8 mouse cellular contexts compared by ENCODE assay signal in genomic region chr13:104817696-104818095, GRCm38 (mm10). TPM values are rescaled to one million over a fixed set of nuclear protein-coding genes. Genes with fewer than 3 reads are reported as not detected.
DNase-seq lines count a peak whose midpoint lies in the region; ATAC-seq lines count a peak whose summit lies in the region.

No protein-coding gene starts in this region.

- no peak for ATAC-seq in lung, embryonic 15.5 days (ENCODE audit: borderline replicate concordance, extremely low read depth, low FRiP score, low TSS enrichment)
- no peak for ATAC-seq in embryonic facial prominence, embryonic 13.5 days (ENCODE audit: insufficient number of reproducible peaks, insufficient read depth, low FRiP score, low TSS enrichment, low read depth)
- no peak for ATAC-seq in intestine, embryonic 15.5 days
- no peak for ATAC-seq in midbrain, embryonic 13.5 days

- no peak overlapping the region for H3K27ac ChIP-seq in lung, embryonic 15.5 days
- H3K27ac ChIP-seq in embryonic facial prominence, embryonic 13.5 days: no peak overlapping the region
- peak overlapping the region; percentile 74; the same call in 1 of the 2 replicates for H3K27ac ChIP-seq in intestine, embryonic 15.5 days
- no peak overlapping the region for H3K27ac ChIP-seq in midbrain, embryonic 13.5 days

- H3K27me3 ChIP-seq in lung, embryonic 15.5 days: no peaks in the 10 kb centered on the region
- no peaks in the 10 kb centered on the region for H3K27me3 ChIP-seq in embryonic facial prominence, embryonic 13.5 days
- no peaks in the 10 kb centered on the region for H3K27me3 ChIP-seq in intestine, embryonic 15.5 days (replicated peaks)
- no peaks in the 10 kb centered on the region for H3K27me3 ChIP-seq in midbrain, embryonic 13.5 days

- peak overlapping the region; percentile 62 for H3K4me2 ChIP-seq in lung, embryonic 15.5 days
- peak overlapping the region; percentile 73 for H3K4me2 ChIP-seq in embryonic facial prominence, embryonic 13.5 days
- H3K4me2 ChIP-seq in intestine, embryonic 15.5 days (replicated peaks): peak overlapping the region; percentile 70
- peak overlapping the region; percentile 61 for H3K4me2 ChIP-seq in midbrain, embryonic 13.5 days (replicated peaks)

- no peaks in the 10 kb centered on the region for H3K36me3 ChIP-seq in lung, embryonic 15.5 days
- H3K36me3 ChIP-seq in embryonic facial prominence, embryonic 13.5 days: peaks cover 7% of the 10 kb centered on the region; the same call in 1 of the 2 replicates
- H3K36me3 ChIP-seq in intestine, embryonic 15.5 days: no peaks in the 10 kb centered on the region
- no peaks in the 10 kb centered on the region for H3K36me3 ChIP-seq in midbrain, embryonic 13.5 days

- no peaks in the 10 kb centered on the region for H3K9me3 ChIP-seq in lung, embryonic 15.5 days
- no peaks in the 10 kb centered on the region for H3K9me3 ChIP-seq in embryonic facial prominence, embryonic 13.5 days
- H3K9me3 ChIP-seq in intestine, embryonic 15.5 days: no peaks in the 10 kb centered on the region
- no peaks in the 10 kb centered on the region for H3K9me3 ChIP-seq in midbrain, embryonic 13.5 days

- H3K4me1 ChIP-seq in lung, embryonic 15.5 days: peaks cover 21% of the 10 kb centered on the region
- peaks cover 20% of the 10 kb centered on the region for H3K4me1 ChIP-seq in embryonic facial prominence, embryonic 13.5 days
- H3K4me1 ChIP-seq in intestine, embryonic 15.5 days (replicated peaks): peaks cover 5% of the 10 kb centered on the region; the same call in 1 of the 2 replicates
- peaks cover 33% of the 10 kb centered on the region for H3K4me1 ChIP-seq in midbrain, embryonic 13.5 days (replicated peaks)

- DNase-seq in lung, postnatal 4 days: no peak
- DNase-seq in right cerebral cortex, postnatal 36 days (ENCODE audit: low spot score in 2 of 2): no peak
- DNase-seq in adrenal gland, postnatal 36 days: no peak
- no peak for DNase-seq in gastrocnemius, postnatal 14 days

- 47% methylated on average over 12 of the region's 12 CpGs for WGBS in lung, embryonic 15.5 days
- WGBS in embryonic facial prominence, embryonic 13.5 days: 51% methylated on average over 12 of the region's 12 CpGs
- WGBS in intestine, embryonic 15.5 days: 49% methylated on average over 12 of the region's 12 CpGs
- WGBS in midbrain, embryonic 13.5 days: 56% methylated on average over 12 of the region's 12 CpGs

- H3K9ac ChIP-seq in lung, embryonic 15.5 days: peak overlapping the region; percentile 81
- peak overlapping the region; percentile 90 for H3K9ac ChIP-seq in embryonic facial prominence, embryonic 13.5 days
- peak overlapping the region; percentile 83 for H3K9ac ChIP-seq in intestine, embryonic 15.5 days
- H3K9ac ChIP-seq in midbrain, embryonic 13.5 days (replicated peaks): peak overlapping the region; percentile 89

- intact Hi-C loops in gastrocnemius, postnatal 14 days (cut with DNase I; ENCODE audit: low total_unique reads): no loop called here

- H3K4me3 ChIP-seq in lung, embryonic 15.5 days: peak overlapping the region; percentile 71
- peak overlapping the region; percentile 67 for H3K4me3 ChIP-seq in embryonic facial prominence, embryonic 13.5 days
- H3K4me3 ChIP-seq in intestine, embryonic 15.5 days (replicated peaks): peak overlapping the region; percentile 70
- peak overlapping the region; percentile 64 for H3K4me3 ChIP-seq in midbrain, embryonic 13.5 days (replicated peaks)

RNA-seq across cellular contexts. Expression of gene Cwc27, which starts 0.8 kb away (rescaled TPM):
- 23.7 and 26.2 TPM in 2 replicates for polyA plus RNA-seq in lung, embryonic 15.5 days (2015; fragmentation: Nextera tagmentation; extraction: Ambion mirVana)
- polyA plus RNA-seq in embryonic facial prominence, embryonic 13.5 days (2015; fragmentation: Nextera tagmentation; extraction: Ambion mirVana): 37.1 and 42.0 TPM in 2 replicates
- 27.4 and 28.3 TPM in 2 replicates for polyA plus RNA-seq in intestine, embryonic 15.5 days (2015; fragmentation: Nextera tagmentation; extraction: Ambion mirVana)
- polyA plus RNA-seq in midbrain, embryonic 13.5 days (2015; fragmentation: Nextera tagmentation; extraction: Ambion mirVana): 26.4 and 37.2 TPM in 2 replicates
- 10 to 100 TPM; 12.6 to 20.0 TPM for total RNA-seq in adrenal gland, postnatal 36 days (2021)
- total RNA-seq in gastrocnemius, postnatal 14 days (2021): 10 to 100 TPM; 10.2 to 10.3 TPM

RNA-seq across cellular contexts. Expression of gene Srek1ip1, which starts 25.4 kb away (rescaled TPM):
- polyA plus RNA-seq in lung, embryonic 15.5 days (2015; fragmentation: Nextera tagmentation; extraction: Ambion mirVana): 21.9 and 23.0 TPM in 2 replicates
- polyA plus RNA-seq in embryonic facial prominence, embryonic 13.5 days (2015; fragmentation: Nextera tagmentation; extraction: Ambion mirVana): 26.2 and 31.7 TPM in 2 replicates
- polyA plus RNA-seq in intestine, embryonic 15.5 days (2015; fragmentation: Nextera tagmentation; extraction: Ambion mirVana): 22.9 and 23.8 TPM in 2 replicates
- polyA plus RNA-seq in midbrain, embryonic 13.5 days (2015; fragmentation: Nextera tagmentation; extraction: Ambion mirVana): 22.6 and 22.7 TPM in 2 replicates
- total RNA-seq in adrenal gland, postnatal 36 days (2021): 10 to 100 TPM; 19.3 to 19.6 TPM
- total RNA-seq in gastrocnemius, postnatal 14 days (2021): 10 to 100 TPM; 11.7 to 12.2 TPM

RNA-seq across cellular contexts. Expression of gene Shisal2b, which starts 46.0 kb away (rescaled TPM):
- polyA plus RNA-seq in lung, embryonic 15.5 days (2015; fragmentation: Nextera tagmentation; extraction: Ambion mirVana): 0.16 and 0.32 TPM in 2 replicates
- polyA plus RNA-seq in embryonic facial prominence, embryonic 13.5 days (2015; fragmentation: Nextera tagmentation; extraction: Ambion mirVana): 0.96 TPM in 1 of 2 replicates, not detected in the other
- polyA plus RNA-seq in intestine, embryonic 15.5 days (2015; fragmentation: Nextera tagmentation; extraction: Ambion mirVana): 0.25 and 0.39 TPM in 2 replicates
- 0.71 and 1.0 TPM in 2 replicates for polyA plus RNA-seq in midbrain, embryonic 13.5 days (2015; fragmentation: Nextera tagmentation; extraction: Ambion mirVana)
- not detected for total RNA-seq in adrenal gland, postnatal 36 days (2021)
- not detected for total RNA-seq in gastrocnemius, postnatal 14 days (2021)
